Mouse (Mus musculus) limb, embryonic 15.5 days (tissue): ENCODE data around the gene Gramd1b. TPM values are rescaled to one million over a fixed set of nuclear protein-coding genes. Genes with fewer than 3 reads are reported as not detected.

Source experiments
- ATAC-seq: fragments of 200-750 bp; cut with Nextera tagmentation; 2 replicates; pipeline ENCODE4 v1.8.0; 2017; ENCODE audit warnings: low read depth, moderate TSS enrichment; ENCODE audit not compliant: insufficient number of reproducible peaks, low FRiP score, low TSS enrichment
- H3K27ac ChIP-seq: fragments of 300-500 bp; sonication (generic); 2 replicates; pipeline ENCODE4 v1.5.1; 2015; ENCODE audit warnings: moderate library complexity, mild to moderate bottlenecking, inconsistent platforms
- H3K27me3 ChIP-seq: fragments of 300-500 bp; sonication (generic); 2 replicates; pipeline ENCODE4 v1.6.1; 2015; ENCODE audit warnings: inconsistent platforms
- H3K36me3 ChIP-seq: fragments of 300-500 bp; sonication (generic); 2 replicates; pipeline ENCODE4 v1.6.1; 2015; ENCODE audit warnings: inconsistent platforms
- H3K4me1 ChIP-seq: fragments of 300-500 bp; sonication (generic); 2 replicates; pipeline ENCODE4 v1.6.1; 2015; ENCODE audit warnings: inconsistent platforms
- H3K4me2 ChIP-seq: fragments of 300-500 bp; sonication (generic); 2 replicates; pipeline ENCODE4 v1.6.1; 2015; ENCODE audit warnings: mild to moderate bottlenecking, inconsistent platforms
- H3K4me3 ChIP-seq: fragments of 300-500 bp; sonication (generic); 2 replicates; pipeline ENCODE4 v1.5.1; 2015; ENCODE audit warnings: mild to moderate bottlenecking, inconsistent platforms
- H3K9ac ChIP-seq: fragments of 300-500 bp; sonication (generic); 2 replicates; pipeline ENCODE4 v1.6.1; 2015; ENCODE audit warnings: inconsistent platforms
- H3K9me3 ChIP-seq: fragments of 300-500 bp; sonication (generic); 2 replicates; pipeline ENCODE4 v1.6.1; 2016; ENCODE audit warnings: inconsistent platforms
- WGBS: fragments of 180-500 bp; shearing (Covaris S2); methylation state at CpG from one replicate; pipeline ENCODE4 v1.1.7; 2015; 5-methylcytosine and 5-hydroxymethylcytosine counted together
- polyA plus RNA-seq: library from polyadenylated mRNA; unstranded; fragments of >200 nt; fragmentation: Nextera tagmentation; extraction: Ambion mirVana; gene quantifications from 2 replicates; pipeline ENCODE4 v1.2.1, GENCODE M21; 2015

Gene Gramd1b
- polyA plus RNA-seq, 1 experiment from 2014 or later: 3.2 TPM

GRCm38 (mm10) chr9:40348714-40349233 is 182.4 kb downstream of the Gramd1b start:
- 95% methylated on average over 8 of the region's 8 CpGs for WGBS
- Histone ChIP-seq H3K27me3 (no peaks in the 10 kb centered on the region), H3K4me3 (no peak overlapping the region), H3K4me2 (no peak overlapping the region), H3K36me3 (no peaks in the 10 kb centered on the region), H3K9me3 (no peaks in the 10 kb centered on the region), H3K9ac (no peak overlapping the region), H3K4me1 (peaks cover 11% of the 10 kb centered on the region), H3K27ac (no peak overlapping the region)
- no peak for ATAC-seq

- 19% methylated on average over 16 of the region's 16 CpGs for WGBS
Observed at GRCm38 (mm10) chr9:40346232-40346984, 184.8 kb downstream of the Gramd1b start.

GRCm38 (mm10) chr9:40345493-40346231 is 185.5 kb downstream of the Gramd1b start:
- 0 out of 2 replicates have a peak overlapping the region, but pooled peaks have one; percentile 23 for H3K9ac ChIP-seq
- H3K9me3 ChIP-seq: no peaks in the 10 kb centered on the region
- peak overlapping the region; percentile 34 for H3K4me3 ChIP-seq
- H3K36me3 ChIP-seq: no peaks in the 10 kb centered on the region
- H3K4me1 ChIP-seq: peaks cover 11% of the 10 kb centered on the region
- H3K27ac ChIP-seq: peak overlapping the region; percentile 47; the same call in 1 of the 2 replicates
- peak overlapping the region; percentile 63 for H3K4me2 ChIP-seq
- 26% methylated on average over 13 of the region's 13 CpGs for WGBS
- peak; percentile 49; the same call in 1 of the 2 replicates for ATAC-seq
- H3K27me3 ChIP-seq: no peaks in the 10 kb centered on the region

More at GRCm38 (mm10) chr9:40346232-40346984, 184.8 kb downstream of the Gramd1b start:
- no peak overlapping the region; the same call in 1 of the 2 replicates for H3K27ac ChIP-seq
- no peaks in the 10 kb centered on the region for H3K36me3 ChIP-seq
- ATAC-seq: 0 out of 2 replicates have a peak, but pooled peaks have one; percentile 42
- H3K4me1 ChIP-seq: peaks cover 11% of the 10 kb centered on the region
- no peaks in the 10 kb centered on the region for H3K27me3 ChIP-seq
- H3K9ac ChIP-seq: 0 out of 2 replicates have a peak overlapping the region, but pooled peaks have one; percentile 23
- H3K4me2 ChIP-seq: peak overlapping the region; percentile 63
- no peaks in the 10 kb centered on the region for H3K9me3 ChIP-seq
- H3K4me3 ChIP-seq: peak overlapping the region; percentile 34

GRCm38 (mm10) chr9:40344801-40345492 is 186.2 kb downstream of the Gramd1b start:
- 53% methylated on average over 10 of the region's 10 CpGs for WGBS
- no peaks in the 10 kb centered on the region for H3K27me3 ChIP-seq
- H3K4me3 ChIP-seq: no peak overlapping the region
- no peak for ATAC-seq
- H3K27ac ChIP-seq: no peak overlapping the region
- H3K9me3 ChIP-seq: no peaks in the 10 kb centered on the region
- H3K36me3 ChIP-seq: no peaks in the 10 kb centered on the region
- no peak overlapping the region for H3K9ac ChIP-seq
- peak overlapping the region; percentile 63; the same call in 1 of the 2 replicates for H3K4me2 ChIP-seq
- H3K4me1 ChIP-seq: peaks cover 11% of the 10 kb centered on the region

- 91% methylated on average over 7 of the region's 7 CpGs for WGBS
- Histone ChIP-seq H3K4me3 (no peak overlapping the region), H3K9me3 (no peaks in the 10 kb centered on the region), H3K36me3 (no peaks in the 10 kb centered on the region), H3K27ac (no peak overlapping the region), H3K27me3 (no peaks in the 10 kb centered on the region), H3K4me2 (no peak overlapping the region), H3K9ac (no peak overlapping the region), H3K4me1 (peaks cover 11% of the 10 kb centered on the region)
- ATAC-seq: no peak
Observed at GRCm38 (mm10) chr9:40343828-40344227, 187.4 kb downstream of the Gramd1b start.

GRCm38 (mm10) chr9:40343053-40343652 is 188.0 kb downstream of the Gramd1b start:
- Histone ChIP-seq H3K4me1 (peaks cover 11% of the 10 kb centered on the region), H3K27ac (no peak overlapping the region), H3K27me3 (no peaks in the 10 kb centered on the region), H3K9ac (no peak overlapping the region), H3K9me3 (no peaks in the 10 kb centered on the region), H3K36me3 (no peaks in the 10 kb centered on the region), H3K4me3 (no peak overlapping the region), H3K4me2 (no peak overlapping the region)
- no peak for ATAC-seq
- WGBS: 90% methylated on average over 9 of the region's 9 CpGs

GRCm38 (mm10) chr9:40342101-40342500 is 189.1 kb downstream of the Gramd1b start:
- no peak for ATAC-seq
- H3K27me3 ChIP-seq: no peaks in the 10 kb centered on the region
- no peaks in the 10 kb centered on the region for H3K36me3 ChIP-seq
- H3K9ac ChIP-seq: no peak overlapping the region
- peaks cover 15% of the 10 kb centered on the region for H3K4me1 ChIP-seq
- no peaks in the 10 kb centered on the region for H3K9me3 ChIP-seq
- 88% methylated on average over 7 of the region's 7 CpGs for WGBS
- H3K27ac ChIP-seq: no peak overlapping the region
- H3K4me2 ChIP-seq: no peak overlapping the region
- no peak overlapping the region for H3K4me3 ChIP-seq

- Histone ChIP-seq H3K27me3 (no peaks in the 10 kb centered on the region), H3K27ac (no peak overlapping the region), H3K4me1 (0 out of 2 replicates have a peak, but pooled peaks cover 6% of the 10 kb centered on the region), H3K9ac (no peak overlapping the region), H3K4me2 (no peak overlapping the region), H3K36me3 (no peaks in the 10 kb centered on the region), H3K9me3 (no peaks in the 10 kb centered on the region), H3K4me3 (no peak overlapping the region)
- no peak for ATAC-seq
- WGBS: 73% methylated on average over 9 of the region's 9 CpGs
Observed at GRCm38 (mm10) chr9:40339578-40339977, 191.6 kb downstream of the Gramd1b start.

GRCm38 (mm10) chr9:40337131-40337820 is 193.9 kb downstream of the Gramd1b start:
- WGBS: 62% methylated on average over 4 of the region's 4 CpGs
- Histone ChIP-seq H3K4me3 (no peak overlapping the region), H3K27me3 (no peaks in the 10 kb centered on the region), H3K4me1 (0 out of 2 replicates have a peak, but pooled peaks cover 6% of the 10 kb centered on the region), H3K4me2 (no peak overlapping the region), H3K9me3 (no peaks in the 10 kb centered on the region), H3K36me3 (no peaks in the 10 kb centered on the region), H3K9ac (no peak overlapping the region), H3K27ac (no peak overlapping the region)
- ATAC-seq: no peak

- no peak for ATAC-seq
- H3K4me3 ChIP-seq: no peak overlapping the region
- 67% methylated on average over 5 of the region's 5 CpGs for WGBS
- no peak overlapping the region for H3K4me2 ChIP-seq
- H3K4me1 ChIP-seq: 0 out of 2 replicates have a peak, but pooled peaks cover 6% of the 10 kb centered on the region
- H3K9me3 ChIP-seq: no peaks in the 10 kb centered on the region
- no peaks in the 10 kb centered on the region for H3K36me3 ChIP-seq
- no peak overlapping the region for H3K27ac ChIP-seq
- H3K27me3 ChIP-seq: no peaks in the 10 kb centered on the region
- H3K9ac ChIP-seq: no peak overlapping the region
Observed at GRCm38 (mm10) chr9:40336701-40337100, 194.5 kb downstream of the Gramd1b start.

- no peak overlapping the region for H3K9ac ChIP-seq
- no peak for ATAC-seq
- WGBS: 77% methylated on average over 2 of the region's 2 CpGs
Observed at GRCm38 (mm10) chr9:40334617-40335016, 196.6 kb downstream of the Gramd1b start.

More at GRCm38 (mm10) chr9:40334617-40335016, 196.6 kb downstream of the Gramd1b start:
- no peak overlapping the region for H3K27ac ChIP-seq
- H3K36me3 ChIP-seq: no peaks in the 10 kb centered on the region
- no peak overlapping the region for H3K4me3 ChIP-seq
- no peak overlapping the region for H3K4me2 ChIP-seq
- H3K4me1 ChIP-seq: 0 out of 2 replicates have a peak, but pooled peaks cover 11% of the 10 kb centered on the region
- H3K9me3 ChIP-seq: no peaks in the 10 kb centered on the region
- H3K27me3 ChIP-seq: no peaks in the 10 kb centered on the region
